Comparison of ENCODE assay signal across 8 mouse cellular contexts in the genomic region with DNA sequence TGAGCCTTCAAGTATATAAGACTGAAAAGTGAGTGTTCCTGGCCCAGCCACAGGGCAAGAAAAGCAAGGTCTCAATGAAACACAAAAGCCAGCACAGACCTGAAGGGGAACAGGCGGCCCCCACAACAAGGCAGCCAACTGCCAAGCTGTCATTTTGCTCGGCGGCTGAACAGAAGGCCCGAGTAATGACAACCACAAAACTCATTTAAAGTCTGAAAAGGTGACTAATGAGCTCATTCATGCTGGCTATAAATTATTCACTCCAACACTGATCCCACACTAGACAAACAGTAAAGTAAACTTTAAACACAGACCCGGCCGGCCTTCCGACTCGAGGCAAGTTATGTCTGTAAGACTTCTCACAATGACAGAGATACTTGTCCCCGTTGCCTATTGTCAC.
DNase-seq lines count a peak whose midpoint lies in the region; ATAC-seq and TF ChIP-seq lines count a peak whose summit lies in the region.

No protein-coding gene starts in this region.

- H3K9ac ChIP-seq in forebrain, embryonic 11.5 days (ENCODE audit: low read length): no peak overlapping the region
- H3K9ac ChIP-seq in kidney, postnatal 0 days (ENCODE audit: low read depth, low read length): no peak overlapping the region

- H3K27me3 ChIP-seq in forebrain, embryonic 11.5 days (ENCODE audit: control insufficient read depth, insufficient read depth, low read length): no peaks in the 10 kb centered on the region
- H3K27me3 ChIP-seq in kidney, postnatal 0 days (ENCODE audit: insufficient read depth, low read length): no peaks in the 10 kb centered on the region

- ATAC-seq in frontal cortex, adult (ENCODE audit: low TSS enrichment): peak; percentile 16; the same call in 1 of the 2 replicates
- peak; percentile 89 for ATAC-seq in forebrain, embryonic 11.5 days (replicated peaks; ENCODE audit: low FRiP score)
- ATAC-seq in kidney, postnatal 0 days (replicated peaks; ENCODE audit: low FRiP score, low read depth): no peak; the same call in 1 of the 2 replicates

- no peak overlapping the region for H3K27ac ChIP-seq in forebrain, embryonic 11.5 days (ENCODE audit: low read depth, low read length)
- no peak overlapping the region for H3K27ac ChIP-seq in kidney, postnatal 0 days

- WGBS in forebrain, embryonic 11.5 days: 27% methylated on average over 9 of the region's 9 CpGs
- WGBS in kidney, postnatal 0 days: 17% methylated on average over 9 of the region's 9 CpGs

- H3K9me3 ChIP-seq in forebrain, embryonic 11.5 days (ENCODE audit: control insufficient read depth, low read length): no peaks in the 10 kb centered on the region
- H3K9me3 ChIP-seq in kidney, postnatal 0 days (replicated peaks; ENCODE audit: low read length): no peaks in the 10 kb centered on the region

- TF ChIP-seq CTCF in kidney, postnatal 0 days (IDR thresholded peaks at IDR 0.05; ENCODE audit: low read depth): no peak

- H3K4me3 ChIP-seq in forebrain, embryonic 11.5 days (ENCODE audit: low read depth, low read length): no peak overlapping the region
- no peak overlapping the region for H3K4me3 ChIP-seq in kidney, postnatal 0 days (replicated peaks; ENCODE audit: low read depth, low read length)

- H3K4me2 ChIP-seq in forebrain, embryonic 11.5 days (ENCODE audit: low read depth, low read length, severe bottlenecking): no peak overlapping the region
- H3K4me2 ChIP-seq in kidney, postnatal 0 days (ENCODE audit: low read length): peak overlapping the region; percentile 13; the same call in 1 of the 2 replicates

- no peaks in the 10 kb centered on the region; the same call in 1 of the 2 replicates for H3K4me1 ChIP-seq in forebrain, embryonic 11.5 days (replicated peaks; ENCODE audit: control insufficient read depth, insufficient read depth, low read length)
- no peaks in the 10 kb centered on the region for H3K4me1 ChIP-seq in kidney, postnatal 0 days (replicated peaks; ENCODE audit: insufficient read depth, low read length)

- DNase-seq in frontal cortex, postnatal 10 days (ENCODE audit: low spot score in 2 of 2): no peak
- peak; percentile 64 for DNase-seq in Muller cell, postnatal 12 days (ENCODE audit: inconsistent ontology term)
- DNase-seq in forebrain, embryonic 11.5 days (ENCODE audit: low spot score): peak; percentile 70
- peak; percentile 65 for DNase-seq in kidney, postnatal 0 days (ENCODE audit: low spot score)
- DNase-seq in lung, postnatal 10 days: peak; percentile 38
- peak; percentile 61 for DNase-seq in thymus, postnatal 4 days
- DNase-seq in frontal cortex, postnatal 25 days (ENCODE audit: low spot score in 2 of 2): no peak

- H3K36me3 ChIP-seq in forebrain, embryonic 11.5 days (ENCODE audit: control insufficient read depth, insufficient read depth, low read length): no peaks in the 10 kb centered on the region
- no peaks in the 10 kb centered on the region for H3K36me3 ChIP-seq in kidney, postnatal 0 days (ENCODE audit: insufficient read depth, low read length)

Comparison
In these comparisons a context has a peak if more than half of its experiments do, and no peak if none do; other contexts are left out.
1. DNase-seq: peak in Muller cell, postnatal 12 days (single experiment), forebrain, embryonic 11.5 days (single experiment), kidney, postnatal 0 days (single experiment), lung, postnatal 10 days (single experiment) and thymus, postnatal 4 days (single experiment); none in frontal cortex, postnatal 10 days (0 of 2) and frontal cortex, postnatal 25 days (0 of 2).